In genomic region chr13:31578389-31578788, GRCm38 (mm10) we compare ENCODE assay signal across 13 mouse cellular contexts. TPM values are rescaled to one million over a fixed set of nuclear protein-coding genes. Genes with fewer than 3 reads are reported as not detected.
DNase-seq lines count a peak whose midpoint lies in the region; ATAC-seq and TF ChIP-seq lines count a peak whose summit lies in the region.
"Had no signal": no experiment of that assay in that cellular context is flagged by ENCODE, and none has a peak within 500 bp of the region (broad histone marks: within the 10 kb centered on the region; RNA-seq: fewer than 3 reads in every experiment).

No protein-coding gene starts in this region.

- no peak overlapping the region for H3K4me3 ChIP-seq in midbrain, embryonic 13.5 days (replicated peaks)
- no peak overlapping the region for H3K4me3 ChIP-seq in midbrain, embryonic 10.5 days
- H3K4me3 ChIP-seq in liver, postnatal 0 days (ENCODE audit: low read depth, low read length) = no peak overlapping the region
- H3K4me3 ChIP-seq: embryonic facial prominence, embryonic 13.5 days; heart, embryonic 15.5 days; megakaryocyte, embryonic 14.5 days had no signal

- H3K36me3 ChIP-seq in midbrain, embryonic 13.5 days = no peaks in the 10 kb centered on the region
- H3K36me3 ChIP-seq in midbrain, embryonic 10.5 days = no peaks in the 10 kb centered on the region
- H3K36me3 ChIP-seq in liver, postnatal 0 days (replicated peaks; ENCODE audit: insufficient read depth, low read length) = no peaks in the 10 kb centered on the region
- H3K36me3 ChIP-seq: embryonic facial prominence, embryonic 13.5 days; heart, embryonic 15.5 days had no signal

- H3K4me1 ChIP-seq in midbrain, embryonic 13.5 days (replicated peaks) = peaks cover 11% of the 10 kb centered on the region
- peaks cover 15% of the 10 kb centered on the region for H3K4me1 ChIP-seq in midbrain, embryonic 10.5 days
- H3K4me1 ChIP-seq in liver, postnatal 0 days (ENCODE audit: insufficient read depth) = peaks cover 2% of the 10 kb centered on the region; the same call in 1 of the 2 replicates
- H3K4me1 ChIP-seq: heart, embryonic 15.5 days; megakaryocyte, embryonic 14.5 days had no signal

- ATAC-seq in midbrain, embryonic 13.5 days = peak; percentile 66
- ATAC-seq in liver, postnatal 0 days = peak; percentile 80
- no peak for ATAC-seq in erythroblast, adult 5-6 weeks (replicated peaks; ENCODE audit: low FRiP score, poor library complexity, severe bottlenecking)

- DNase-seq in midbrain, embryonic 10.5 days (ENCODE audit: low spot score) = no peak
- DNase-seq in kidney, adult 18-20 months = peak; percentile 66
- DNase-seq in liver, postnatal 0 days = peak; percentile 29
- peak; percentile 79 for DNase-seq in yolk sac, embryonic 10.5 days (ENCODE audit: low spot score)
- DNase-seq in adrenal gland, adult 8-10 months = no peak
- DNase-seq in right cerebral cortex, postnatal 14 days = no peak
- DNase-seq: layer of hippocampus, adult 9-11 months had no signal

- H3K27ac ChIP-seq in midbrain, embryonic 13.5 days = no peak overlapping the region
- H3K27ac ChIP-seq in midbrain, embryonic 10.5 days (replicated peaks) = no peak overlapping the region
- peak overlapping the region; percentile 60; the same call in 1 of the 2 replicates for H3K27ac ChIP-seq in liver, postnatal 0 days (ENCODE audit: low read depth)
- H3K27ac ChIP-seq: embryonic facial prominence, embryonic 13.5 days; heart, embryonic 15.5 days had no signal

- 41% methylated on average over 10 of the region's 10 CpGs for WGBS in midbrain, embryonic 13.5 days
- whole genome bisulfite sequencing in midbrain, embryonic 10.5 days = 71% methylated on average over 10 of the region's 10 CpGs
- 48% methylated on average over 10 of the region's 10 CpGs for WGBS in liver, postnatal 0 days (ENCODE audit: insufficient replicate concordance)

- H3K4me2 ChIP-seq in midbrain, embryonic 13.5 days (replicated peaks) = no peak overlapping the region
- H3K4me2 ChIP-seq in liver, postnatal 0 days (ENCODE audit: low read depth, low read length) = peak overlapping the region; percentile 45
- H3K4me2 ChIP-seq: embryonic facial prominence, embryonic 13.5 days; heart, embryonic 15.5 days had no signal

- TF ChIP-seq CTCF in liver, postnatal 0 days (IDR thresholded peaks at IDR 0.05; ENCODE audit: low read depth) = no peak

- H3K9me3 ChIP-seq in midbrain, embryonic 13.5 days = no peaks in the 10 kb centered on the region
- no peaks in the 10 kb centered on the region for H3K9me3 ChIP-seq in midbrain, embryonic 10.5 days (replicated peaks)
- H3K9me3 ChIP-seq in liver, postnatal 0 days (ENCODE audit: low read length) = no peaks in the 10 kb centered on the region
- H3K9me3 ChIP-seq: embryonic facial prominence, embryonic 13.5 days; heart, embryonic 15.5 days; megakaryocyte, embryonic 14.5 days had no signal

- TF ChIP-seq EP300 in liver, postnatal 0 days (IDR thresholded peaks at IDR 0.05; ENCODE audit: low read depth) = no peak

- H3K9ac ChIP-seq in midbrain, embryonic 13.5 days (replicated peaks) = no peak overlapping the region
- H3K9ac ChIP-seq in liver, postnatal 0 days (replicated peaks) = no peak overlapping the region
- H3K9ac ChIP-seq: heart, embryonic 15.5 days had no signal

- H3K27me3 ChIP-seq in midbrain, embryonic 13.5 days = 0 out of 2 replicates have a peak, but pooled peaks cover 3% of the 10 kb centered on the region
- H3K27me3 ChIP-seq in midbrain, embryonic 10.5 days (ENCODE audit: low read depth, poor library complexity, severe bottlenecking) = no peaks in the 10 kb centered on the region
- no peaks in the 10 kb centered on the region for H3K27me3 ChIP-seq in liver, postnatal 0 days (ENCODE audit: insufficient read depth, low read length)

RNA-seq across cellular contexts. Expression of gene A530084C06Rik, which starts 19.3 kb away (rescaled TPM):
- not detected in 2 replicates for polyA plus RNA-seq in midbrain, embryonic 13.5 days (2015; fragmentation: Nextera tagmentation; extraction: Ambion mirVana)
- not detected in 2 replicates for polyA plus RNA-seq in midbrain, embryonic 10.5 days (2016; fragmentation: Nextera tagmentation; extraction: Ambion mirVana)
- not detected in 2 replicates for polyA plus RNA-seq in liver, postnatal 0 days (2015; fragmentation: Nextera tagmentation; extraction: Ambion mirVana)
- not detected in 2 replicates for total RNA-seq in erythroblast, adult 5-6 weeks (2015; ENCODE audit: low replicate concordance)
- not detected in 2 replicates for total RNA-seq in erythroblast, adult 5-6 weeks (2017; ENCODE audit: low replicate concordance)
- total RNA-seq in adrenal gland, adult 8-10 months (2022) = not detected
- polyA plus RNA-seq: embryonic facial prominence, embryonic 13.5 days; heart, embryonic 15.5 days had no signal

RNA-seq across cellular contexts. Expression of gene Foxq1, which starts 22.5 kb away (rescaled TPM):
- 1.5 and 2.0 TPM in 2 replicates for polyA plus RNA-seq in midbrain, embryonic 13.5 days (2015; fragmentation: Nextera tagmentation; extraction: Ambion mirVana)
- polyA plus RNA-seq in midbrain, embryonic 10.5 days (2016; fragmentation: Nextera tagmentation; extraction: Ambion mirVana) = 0.70 and 1.5 TPM in 2 replicates
- 3.4 and 4.6 TPM in 2 replicates for polyA plus RNA-seq in liver, postnatal 0 days (2015; fragmentation: Nextera tagmentation; extraction: Ambion mirVana)
- total RNA-seq in erythroblast, adult 5-6 weeks (2015; ENCODE audit: low replicate concordance) = not detected in 2 replicates
- total RNA-seq in erythroblast, adult 5-6 weeks (2017; ENCODE audit: low replicate concordance) = not detected in 2 replicates
- total RNA-seq in adrenal gland, adult 8-10 months (2022) = under 1 TPM; 0.09 to 0.24 (median 0.10) TPM

RNA-seq across cellular contexts. Expression of gene Foxf2, which starts 47.2 kb away (rescaled TPM):
- polyA plus RNA-seq in midbrain, embryonic 13.5 days (2015; fragmentation: Nextera tagmentation; extraction: Ambion mirVana) = 4.3 and 5.0 TPM in 2 replicates
- polyA plus RNA-seq in midbrain, embryonic 10.5 days (2016; fragmentation: Nextera tagmentation; extraction: Ambion mirVana) = 7.0 and 7.1 TPM in 2 replicates
- not detected in 2 replicates for polyA plus RNA-seq in liver, postnatal 0 days (2015; fragmentation: Nextera tagmentation; extraction: Ambion mirVana)
- not detected in 2 replicates for total RNA-seq in erythroblast, adult 5-6 weeks (2015; ENCODE audit: low replicate concordance)
- not detected in 2 replicates for total RNA-seq in erythroblast, adult 5-6 weeks (2017; ENCODE audit: low replicate concordance)
- not detected for total RNA-seq in adrenal gland, adult 8-10 months (2022)
- polyA plus RNA-seq: testis, adult 2 months had no signal

Comparison
In these comparisons a context has a peak if more than half of its experiments do, and no peak if none do; other contexts are left out.
1. DNase-seq: peak in kidney, adult 18-20 months (single experiment), liver, postnatal 0 days (single experiment) and yolk sac, embryonic 10.5 days (single experiment); none in midbrain, embryonic 10.5 days (single experiment), adrenal gland, adult 8-10 months (single experiment) and right cerebral cortex, postnatal 14 days (single experiment).